Mouse (Mus musculus) megakaryocyte, embryonic 14.5 days (primary cell): ENCODE measurements around the gene Adamtsl4. TPM values are rescaled to one million over a fixed set of nuclear protein-coding genes. Genes with fewer than 3 reads are reported as not detected.

Source experiments
- H3K27me3 ChIP-seq: replicated peaks from 2 replicates; pipeline ENCODE3; 2012; ENCODE audit warnings: inconsistent platforms
- H3K36me3 ChIP-seq: replicated peaks from 2 replicates; pipeline ENCODE3; 2012; ENCODE audit warnings: low read length, inconsistent platforms, mixed read lengths
- H3K4me1 ChIP-seq: 2 replicates; pipeline ENCODE4 v1.6.1; 2012; ENCODE audit warnings: inconsistent platforms
- H3K4me3 ChIP-seq: replicated peaks from 2 replicates; pipeline ENCODE3; 2012; ENCODE audit warnings: moderate library complexity, mild to moderate bottlenecking, inconsistent platforms
- H3K9me3 ChIP-seq: 2 replicates; pipeline ENCODE4 v1.6.1; 2012; ENCODE audit warnings: inconsistent platforms
- FLI1 ChIP-seq: IDR thresholded peaks from 2 replicates; pipeline ENCODE4 v1.6.1; 2012; ENCODE audit warnings: low read length, inconsistent platforms, mixed read lengths
- GATA1 ChIP-seq: IDR thresholded peaks from 3 replicates; pipeline ENCODE4 v1.6.1; 2012; ENCODE audit warnings: mixed read lengths, low read length, inconsistent platforms, borderline replicate concordance
- polyA plus RNA-seq: library from polyadenylated mRNA; stranded (reverse); fragments of >175 nt; gene quantifications from 2 replicates; pipeline ENCODE4 v1.2.3, GENCODE M21; 2012; ENCODE audit warnings: low replicate concordance; ENCODE audit not compliant: insufficient read depth

Gene Adamtsl4
- polyA plus RNA-seq, 1 experiment = 0.83 TPM

DNA sequence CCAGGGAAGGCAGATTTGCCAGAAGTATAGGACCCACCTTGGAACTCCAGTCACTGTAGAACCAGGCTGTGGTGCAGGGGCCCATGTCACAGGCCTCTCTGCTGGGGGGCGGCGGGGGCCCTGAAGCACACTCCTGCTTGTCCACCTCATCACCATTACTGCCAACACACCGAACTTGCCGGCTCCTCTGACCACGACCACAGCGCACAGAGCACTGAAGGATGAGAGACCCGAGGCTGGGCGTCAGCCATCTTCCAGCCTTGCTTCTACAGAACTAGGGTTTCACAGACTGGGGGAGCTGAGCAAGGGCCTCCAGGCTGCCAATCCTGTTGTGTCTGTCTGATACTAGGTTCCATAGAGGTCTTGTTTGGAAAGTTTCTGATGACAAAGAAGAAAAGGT lies 8.2 kb downstream of the Adamtsl4 start:
- H3K4me3 ChIP-seq = no peak overlapping the region
- TF ChIP-seq GATA1 (no peak), FLI1 (no peak)
- peaks cover 7% of the 10 kb centered on the region for H3K27me3 ChIP-seq
- H3K36me3 ChIP-seq = peaks cover 52% of the 10 kb centered on the region
- H3K9me3 ChIP-seq = no peaks in the 10 kb centered on the region
- peaks cover 65% of the 10 kb centered on the region for H3K4me1 ChIP-seq

DNA sequence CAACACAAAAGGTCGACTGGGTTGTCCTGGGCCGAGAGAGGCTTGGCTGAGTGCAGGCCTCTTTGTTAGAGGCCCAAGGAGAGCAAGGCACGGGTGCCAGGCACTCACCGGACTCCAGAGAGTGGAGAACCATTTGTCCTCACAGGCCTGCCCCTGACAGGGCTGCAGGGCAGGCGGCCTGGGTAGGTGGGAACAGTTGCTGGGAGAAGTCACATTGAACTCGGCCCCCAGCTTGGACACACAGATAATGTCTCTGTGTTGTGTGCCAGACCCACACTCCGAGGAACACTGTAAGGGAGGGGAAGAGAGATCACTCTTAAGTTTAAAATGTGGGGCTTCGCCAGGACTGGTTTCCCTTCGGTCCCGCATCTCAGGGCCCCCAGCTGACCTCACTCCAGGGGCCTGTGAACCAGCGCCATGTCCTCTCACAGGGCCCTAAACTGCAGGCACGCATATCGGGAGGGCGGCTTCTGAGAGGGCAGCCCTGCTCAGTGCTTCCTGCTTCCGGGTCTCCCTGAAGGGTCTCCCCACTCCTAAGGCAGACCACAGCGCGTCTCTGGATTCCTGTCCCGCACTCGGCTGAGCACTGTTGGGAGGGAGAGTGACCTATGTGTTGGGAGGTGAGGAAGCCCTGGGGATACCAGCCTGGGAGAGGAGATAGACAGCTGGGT lies 10.2 kb downstream of the Adamtsl4 start:
- TF ChIP-seq GATA1 (no peak), FLI1 (no peak)

DNA sequence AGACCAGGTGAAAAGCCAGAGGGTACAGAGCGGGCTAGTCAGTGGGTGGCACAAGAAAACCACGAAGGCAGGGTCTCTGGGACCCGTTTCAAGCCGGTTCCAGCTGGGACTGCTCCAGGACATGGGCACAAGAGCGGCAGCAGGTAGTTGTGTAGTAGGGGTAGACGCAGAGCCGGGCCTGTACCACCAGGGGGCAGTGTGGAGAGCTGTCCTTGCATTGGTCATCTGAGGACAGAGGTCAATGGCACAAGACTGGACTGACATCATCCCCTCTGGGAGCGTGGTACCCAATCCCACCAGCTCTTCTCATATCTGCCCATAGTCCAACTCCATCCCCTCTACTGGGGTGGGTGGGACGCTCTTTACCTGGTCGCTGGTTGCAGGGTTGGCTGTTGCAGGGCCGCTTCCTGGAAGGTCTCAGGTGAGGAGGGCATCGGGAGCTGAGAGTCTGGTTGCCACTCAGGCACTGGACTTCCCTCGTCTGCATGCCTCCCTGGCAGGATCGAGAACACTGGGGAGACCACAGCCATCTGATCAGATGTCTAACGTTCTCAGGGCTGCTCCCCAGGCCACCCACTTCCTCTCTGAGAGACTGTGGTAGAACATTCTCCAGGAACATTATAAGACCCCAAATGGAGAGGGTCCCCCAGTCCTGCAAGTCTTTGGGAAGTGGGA lies 10.8 kb downstream of the Adamtsl4 start:
- peaks cover 66% of the 10 kb centered on the region for H3K36me3 ChIP-seq
- peak overlapping the region; percentile 11 for H3K4me3 ChIP-seq
- no peaks in the 10 kb centered on the region for H3K9me3 ChIP-seq
- TF ChIP-seq GATA1 (no peak), FLI1 (no peak)
- H3K4me1 ChIP-seq = peaks cover 80% of the 10 kb centered on the region
- H3K27me3 ChIP-seq = no peaks in the 10 kb centered on the region

More for the DNA sequence above, 10.2 kb downstream of the Adamtsl4 start:
- no peaks in the 10 kb centered on the region for H3K9me3 ChIP-seq
- peaks cover 61% of the 10 kb centered on the region for H3K36me3 ChIP-seq
- H3K27me3 ChIP-seq = no peaks in the 10 kb centered on the region
- H3K4me1 ChIP-seq = peaks cover 76% of the 10 kb centered on the region
- no peak overlapping the region for H3K4me3 ChIP-seq

DNA sequence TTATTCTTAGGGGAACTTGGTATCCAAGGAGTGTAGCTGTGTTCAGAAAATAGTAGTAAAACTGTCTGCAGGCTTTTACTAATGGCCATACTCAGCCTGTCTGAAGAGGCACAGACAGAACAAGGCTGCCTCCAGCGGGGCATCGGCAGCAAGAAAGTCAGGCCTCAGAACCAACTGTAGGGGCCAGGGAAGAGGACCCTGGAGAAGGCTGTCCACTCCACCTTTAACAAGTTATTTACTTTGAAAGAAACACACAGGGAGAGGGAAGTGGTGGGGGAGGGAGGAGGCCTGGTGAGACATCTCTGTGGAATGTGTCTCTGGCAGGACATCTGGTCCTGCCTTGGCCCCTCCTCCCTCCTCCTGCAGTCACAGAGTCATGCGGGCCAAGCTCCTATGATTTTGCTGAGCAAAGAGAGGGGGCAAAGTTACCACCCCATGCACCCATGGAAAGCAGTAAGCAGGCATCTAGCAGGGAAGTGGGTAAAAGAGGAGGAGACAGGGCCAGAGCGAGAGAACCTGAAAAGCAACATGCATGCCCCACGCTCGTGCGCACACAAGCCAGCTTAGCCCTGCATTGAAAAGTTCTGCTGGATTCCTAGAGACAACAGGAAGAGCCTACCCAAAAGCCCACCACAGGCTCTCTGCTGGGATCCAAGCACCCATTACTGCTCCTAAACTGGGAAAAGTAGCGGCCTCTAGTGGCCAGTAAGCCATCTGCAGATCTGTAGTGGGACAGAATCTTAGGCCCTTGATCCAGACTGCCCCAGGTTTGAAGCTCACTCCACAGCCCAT lies 12.2 kb downstream of the Adamtsl4 start:
- Histone ChIP-seq H3K9me3 (no peaks in the 10 kb centered on the region), H3K4me3 (peak overlapping the region; percentile 87), H3K36me3 (peaks cover 66% of the 10 kb centered on the region), H3K27me3 (no peaks in the 10 kb centered on the region), H3K4me1 (peaks cover 84% of the 10 kb centered on the region)
- TF ChIP-seq GATA1 = no peak
- TF ChIP-seq FLI1 = no peak

DNA sequence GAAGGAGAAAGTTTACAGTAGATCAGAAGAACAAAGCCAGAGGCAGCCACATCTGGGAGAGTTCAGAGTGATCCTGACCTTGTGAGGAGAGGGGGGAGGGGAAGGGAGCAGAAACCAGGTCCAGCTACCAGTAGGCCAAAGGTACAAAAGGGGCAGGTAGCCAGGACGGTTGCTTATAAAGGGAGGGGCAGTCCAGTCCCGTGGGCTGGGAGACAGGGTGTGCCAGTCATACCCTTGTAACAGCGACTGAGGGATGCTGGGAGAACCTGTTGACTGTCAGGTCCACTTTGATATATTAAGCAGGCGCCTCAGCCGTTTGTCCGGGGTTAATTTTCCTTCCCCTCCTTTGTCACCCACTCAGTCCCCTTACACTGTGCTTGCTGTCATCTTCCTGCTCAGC lies 12.9 kb downstream of the Adamtsl4 start:
- no peaks in the 10 kb centered on the region for H3K9me3 ChIP-seq
- TF ChIP-seq FLI1 (no peak), GATA1 (no peak)
- peaks cover 82% of the 10 kb centered on the region for H3K4me1 ChIP-seq
- no peaks in the 10 kb centered on the region for H3K27me3 ChIP-seq
- peak overlapping the region; percentile 87 for H3K4me3 ChIP-seq
- peaks cover 60% of the 10 kb centered on the region for H3K36me3 ChIP-seq

DNA sequence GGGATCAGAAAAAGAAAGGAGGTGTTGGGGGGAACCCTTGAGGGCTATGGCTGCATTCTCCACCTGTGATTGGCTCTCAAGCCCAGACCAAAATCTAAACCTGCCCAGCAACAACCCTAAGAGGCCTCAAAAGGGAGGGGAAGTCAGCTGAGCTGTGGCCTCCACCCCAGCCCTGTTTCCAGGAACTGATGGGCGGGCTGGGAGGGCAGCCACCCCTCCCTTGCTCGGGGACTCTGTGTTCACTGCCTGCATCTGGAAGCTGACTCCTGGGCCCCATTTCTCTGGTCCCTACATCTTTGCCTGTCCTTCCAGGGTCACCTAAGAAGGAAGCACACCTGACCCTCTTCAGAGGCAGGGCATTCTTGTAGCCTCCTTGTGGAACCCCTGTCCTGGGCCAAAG lies 13.5 kb downstream of the Adamtsl4 start:
- H3K36me3 ChIP-seq = peaks cover 60% of the 10 kb centered on the region
- H3K27me3 ChIP-seq = no peaks in the 10 kb centered on the region
- TF ChIP-seq GATA1 (no peak), FLI1 (no peak)
- peak overlapping the region; percentile 89 for H3K4me3 ChIP-seq
- peaks cover 83% of the 10 kb centered on the region for H3K4me1 ChIP-seq
- H3K9me3 ChIP-seq = no peaks in the 10 kb centered on the region

DNA sequence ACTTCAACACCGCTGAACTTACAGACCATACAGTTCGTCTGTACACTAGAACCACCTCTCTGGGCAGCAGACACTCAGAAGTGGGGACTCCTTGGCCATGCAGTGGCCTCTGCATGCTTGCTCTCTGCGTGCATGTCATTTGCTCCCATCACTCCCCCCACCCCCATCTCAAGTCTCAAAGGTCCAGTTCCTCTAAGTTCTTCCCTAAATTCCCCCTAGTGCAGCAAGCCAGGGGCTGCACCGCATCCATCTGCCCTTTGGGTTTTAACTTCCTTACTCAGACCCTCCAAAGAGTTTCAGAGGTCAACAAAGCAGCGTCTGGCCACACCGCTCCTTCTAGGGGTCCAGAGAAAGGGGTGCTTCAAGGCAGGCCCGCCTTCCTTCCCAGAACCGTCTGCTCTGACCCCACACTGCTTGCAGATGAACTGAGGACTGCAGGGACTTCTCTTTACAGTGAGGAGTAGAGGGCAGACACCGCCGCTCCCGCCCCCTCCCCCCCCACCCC lies 14.0 kb downstream of the Adamtsl4 start:
- TF ChIP-seq GATA1 = no peak
- Histone ChIP-seq H3K4me3 (peak overlapping the region; percentile 89), H3K27me3 (no peaks in the 10 kb centered on the region), H3K9me3 (no peaks in the 10 kb centered on the region), H3K4me1 (peaks cover 87% of the 10 kb centered on the region), H3K36me3 (peaks cover 62% of the 10 kb centered on the region)

DNA sequence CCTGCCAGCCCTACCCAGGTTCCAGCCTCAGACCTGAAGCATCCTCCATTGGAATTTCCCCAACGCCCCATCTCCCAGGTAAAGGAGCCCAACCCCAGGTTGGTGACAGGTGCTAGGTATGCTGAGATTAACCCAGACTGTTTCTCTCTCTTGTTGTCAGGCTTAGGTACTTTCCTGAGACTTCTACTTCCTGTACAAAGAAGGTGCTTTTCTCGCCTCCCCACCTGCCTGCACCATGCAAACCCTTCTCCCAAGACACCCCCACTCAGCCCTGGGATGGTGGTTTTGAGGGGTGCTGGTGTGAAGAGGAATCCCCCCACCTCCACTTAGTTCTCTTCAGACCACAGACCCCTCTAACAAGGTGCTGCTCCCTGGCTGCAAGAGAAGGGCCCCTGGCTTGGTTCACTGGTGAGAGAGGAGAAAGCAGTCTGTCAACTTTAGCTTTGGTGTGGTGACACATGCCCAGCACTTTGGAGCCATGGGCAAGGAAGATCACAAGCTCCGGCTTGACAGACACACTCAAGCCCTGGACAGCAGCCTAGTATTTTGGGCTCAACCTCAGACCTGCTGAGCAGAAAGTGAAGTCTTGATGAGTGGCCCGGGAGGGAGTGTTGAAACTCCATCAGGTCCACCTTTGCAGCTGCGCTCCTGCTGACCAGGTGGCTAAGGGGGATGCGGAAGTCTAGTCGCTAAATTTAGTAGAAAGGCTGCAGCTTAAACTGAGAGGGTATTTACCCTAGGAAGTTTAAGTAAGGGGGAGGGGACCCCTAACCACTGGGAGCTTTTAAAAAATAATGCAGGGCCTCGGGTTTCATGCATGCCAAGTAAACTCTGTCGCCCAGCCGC lies 14.6 kb downstream of the Adamtsl4 start:
- H3K27me3 ChIP-seq = no peaks in the 10 kb centered on the region
- peaks cover 59% of the 10 kb centered on the region for H3K36me3 ChIP-seq
- no peaks in the 10 kb centered on the region for H3K9me3 ChIP-seq
- no peak for TF ChIP-seq FLI1
- no peak for TF ChIP-seq GATA1
- peak overlapping the region; percentile 89 for H3K4me3 ChIP-seq
- H3K4me1 ChIP-seq = peaks cover 94% of the 10 kb centered on the region

DNA sequence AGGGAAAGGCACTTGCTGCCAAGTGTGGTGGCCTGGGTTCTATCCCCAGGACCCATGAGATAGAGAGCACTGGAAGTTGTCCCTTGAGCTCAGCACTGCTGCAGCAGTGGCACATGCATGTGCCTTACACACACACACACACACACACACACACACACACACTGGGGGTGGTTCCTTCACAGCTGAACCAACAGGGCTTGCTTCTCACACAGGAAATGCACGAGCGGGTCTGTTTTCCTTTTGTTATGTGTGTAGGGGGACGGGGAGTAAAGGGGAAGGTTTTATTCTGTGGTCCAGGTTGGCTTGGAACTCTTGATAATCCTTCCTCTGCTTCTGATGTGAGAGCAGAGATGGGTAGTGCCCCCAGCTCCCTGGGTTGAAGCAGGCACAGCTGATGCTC lies 15.3 kb downstream of the Adamtsl4 start:
- Histone ChIP-seq H3K36me3 (peaks cover 59% of the 10 kb centered on the region), H3K9me3 (no peaks in the 10 kb centered on the region), H3K4me1 (peaks cover 96% of the 10 kb centered on the region), H3K27me3 (no peaks in the 10 kb centered on the region), H3K4me3 (peak overlapping the region; percentile 79)
- no peak for TF ChIP-seq FLI1
- TF ChIP-seq GATA1 = no peak
